19 mouse cellular contexts compared by ENCODE assay signal in the genomic region with DNA sequence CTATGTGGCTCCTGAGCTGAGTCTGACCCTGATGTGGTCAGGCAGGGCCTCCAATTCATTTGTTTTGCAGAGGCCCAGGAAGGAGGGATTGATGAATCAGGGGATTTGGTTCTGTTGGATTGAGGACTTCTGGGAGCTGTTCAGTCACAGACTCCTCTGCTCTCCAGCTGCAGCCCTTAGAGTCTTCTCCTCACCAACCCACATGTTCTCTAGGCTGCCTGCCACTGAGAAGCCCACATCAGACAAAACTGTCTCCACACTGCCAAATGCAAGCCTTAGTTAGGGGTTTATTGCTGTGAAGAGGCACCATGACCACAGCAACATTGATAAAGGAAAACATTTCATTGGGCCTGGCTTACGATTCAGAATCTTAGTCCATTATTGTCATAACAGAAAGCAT.
DNase-seq lines count a peak whose midpoint lies in the region; TF ChIP-seq lines count a peak whose summit lies in the region.
"Had no signal": no experiment of that assay in that cellular context is flagged by ENCODE, and none has a peak within 500 bp of the region (broad histone marks: within the 10 kb centered on the region; RNA-seq: fewer than 3 reads in every experiment).

No protein-coding gene starts in this region.

- H3K4me3 ChIP-seq in left cerebral cortex, adult 2 months, result no peak overlapping the region
- H3K4me3 ChIP-seq in cerebellum, adult 2 months (replicated peaks; ENCODE audit: insufficient read depth, low read depth, low read length), result no peak overlapping the region
- H3K4me3 ChIP-seq: embryonic facial prominence, embryonic 13.5 days; embryonic facial prominence, embryonic 15.5 days; erythroblast, embryonic 14.5 days; forebrain, embryonic 10.5 days; forebrain, embryonic 12.5 days had no signal

- WGBS in cerebellum, adult 2 months, result 95% methylated on average over 1 of the region's 1 CpGs

- no peak for TF ChIP-seq CTCF in left cerebral cortex, adult 2 months (IDR thresholded peaks at IDR 0.05)
- TF ChIP-seq CTCF in cerebellum, adult 2 months (IDR thresholded peaks at IDR 0.05; ENCODE audit: borderline replicate concordance, insufficient read depth, low read depth, low read length), result no peak

- TF ChIP-seq POLR2A in cerebellum, adult 2 months (IDR thresholded peaks at IDR 0.05; ENCODE audit: borderline replicate concordance, insufficient read depth, low read length), result no peak

- H3K4me1 ChIP-seq in cerebellum, adult 2 months (ENCODE audit: control insufficient read depth, insufficient read depth, low read length), result no peaks in the 10 kb centered on the region
- H3K4me1 ChIP-seq: embryonic facial prominence, embryonic 13.5 days; embryonic facial prominence, embryonic 15.5 days; forebrain, embryonic 10.5 days; forebrain, embryonic 12.5 days had no signal

- no peak for DNase-seq in left cerebral cortex, adult 2 months (ENCODE audit: extremely low spot score in 1 of 2, low spot score in 2 of 2)
- no peak for DNase-seq in left cerebral cortex, adult 9 months (ENCODE audit: low spot score in 2 of 2)
- peak; percentile 66 for DNase-seq in brain, adult 2 months (ENCODE audit: low read depth, low spot score)
- peak; percentile 28 for DNase-seq in telencephalon, adult 2 months (ENCODE audit: low read depth, low spot score)
- no peak for DNase-seq in cerebellum, adult 2 months
- DNase-seq: adrenal gland, adult 2 months; adrenal gland, postnatal 10 days; adrenal gland, postnatal 25 days; cerebellum, adult 11-12 months; cerebellum, adult 8-10 months; cerebellum, adult 9-11 months; cerebellum, postnatal 14 days; cerebellum, postnatal 36 days; embryo, embryonic 11 days had no signal

- H3K27ac ChIP-seq in left cerebral cortex, adult 2 months, result peak overlapping the region; percentile 28; the same call in 1 of the 2 replicates
- no peak overlapping the region for H3K27ac ChIP-seq in cerebellum, adult 2 months (ENCODE audit: insufficient read depth, low read length)
- H3K27ac ChIP-seq: embryonic facial prominence, embryonic 13.5 days; embryonic facial prominence, embryonic 15.5 days; forebrain, embryonic 10.5 days; forebrain, embryonic 12.5 days had no signal

- intact Hi-C loops in left cerebral cortex, adult 2 months (cut with DNase I), result no loop called here

- no peaks in the 10 kb centered on the region for H3K27me3 ChIP-seq in cerebellum, adult 2 months (ENCODE audit: control insufficient read depth, insufficient read depth, low read length)
- H3K27me3 ChIP-seq: embryonic facial prominence, embryonic 13.5 days; embryonic facial prominence, embryonic 15.5 days; forebrain, embryonic 12.5 days had no signal

Comparison
In these comparisons a context has a peak if more than half of its experiments do, and no peak if none do; other contexts are left out.
1. DNase-seq: peak in brain, adult 2 months (single experiment) and telencephalon, adult 2 months (single experiment); none in left cerebral cortex, adult 2 months (0 of 2), left cerebral cortex, adult 9 months (0 of 2) and cerebellum, adult 2 months (0 of 2).